Mouse (Mus musculus) large intestine, adult 2 months (tissue): ENCODE data around the gene Kpna1. TPM values are rescaled to one million over a fixed set of nuclear protein-coding genes. Genes with fewer than 3 reads are reported as not detected.
"Not testable (repeated sequence)": the region's sequence is repeated elsewhere in the genome, so short reads cannot be mapped to it uniquely, and the experiment has no call there.

Source experiments
- DNase-seq: peaks from one replicate; pipeline ENCODE4 v3.0.0-alpha.2; 2012; ENCODE audit warnings: low read depth, low spot score
- WGBS: fragments of 180-500 bp; shearing (Covaris S2); methylation state at CpG from one replicate; pipeline ENCODE4 v1.1.7; 2018; 5-methylcytosine and 5-hydroxymethylcytosine counted together
- polyA plus RNA-seq: library from polyadenylated mRNA; depleted of rRNA; stranded (reverse); fragments of >200 nt; gene quantifications from 2 replicates; pipeline ENCODE4 v1.2.3, GENCODE M21; 2012

The Kpna1 gene
- polyA plus RNA-seq, 1 experiment = 5.7 TPM

DNA sequence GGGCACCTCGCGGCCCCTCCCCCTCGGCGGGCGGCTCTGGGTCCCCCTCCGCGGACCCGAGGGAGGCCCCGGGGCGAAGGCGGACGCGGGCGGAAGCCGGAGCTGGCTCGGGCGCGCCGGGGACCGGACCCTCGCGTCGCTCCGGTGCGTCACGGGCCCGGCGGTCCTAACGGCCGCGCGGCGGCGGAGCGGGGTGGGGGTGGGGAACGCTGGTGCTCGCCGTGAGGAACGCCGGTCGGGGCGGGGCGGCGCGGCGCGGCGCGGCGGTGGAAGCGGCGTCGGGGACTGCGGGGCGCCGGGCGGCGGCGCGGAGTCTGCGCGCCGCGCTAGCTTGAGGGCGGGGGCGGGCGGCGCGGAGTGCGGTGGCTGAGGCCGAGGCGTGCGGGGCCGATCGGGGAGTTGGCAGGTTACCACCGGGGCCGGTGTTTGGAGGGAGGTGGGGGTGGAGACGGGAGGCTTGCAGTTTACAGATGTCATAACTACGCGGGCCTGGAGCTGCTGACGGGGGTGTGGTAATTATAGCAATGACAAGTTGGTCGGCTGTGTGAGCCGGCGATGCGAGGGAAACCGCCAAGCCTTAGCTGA lies 5.1 kb downstream of the Kpna1 start:
- under 1% methylated on average over 72 of the region's 86 CpGs for WGBS

DNA sequence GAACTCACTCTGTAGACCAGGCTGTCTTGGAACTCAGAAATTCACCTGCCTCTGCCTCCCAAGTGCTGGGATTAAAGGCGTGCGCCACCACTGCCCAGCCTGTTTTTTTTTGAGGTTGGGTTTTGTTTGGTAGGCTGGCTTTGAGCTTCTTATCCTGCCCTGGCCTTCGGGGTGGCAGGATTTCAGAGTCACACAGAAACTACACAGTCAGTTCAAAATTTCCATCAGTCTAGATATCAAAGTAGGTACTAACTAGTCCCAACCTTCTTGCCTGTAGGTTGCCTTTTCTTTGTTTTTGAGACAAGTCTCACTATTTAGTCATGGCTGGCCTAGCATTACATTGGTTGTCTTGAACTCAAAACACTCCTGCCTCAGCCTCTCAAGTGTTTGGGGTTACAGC lies 5.9 kb downstream of the Kpna1 start:
- DNase-seq = no peak
- 22% methylated on average over 3 of the region's 3 CpGs for WGBS

More for the DNA sequence above, 5.1 kb downstream of the Kpna1 start:
- no peak for DNase-seq

DNA sequence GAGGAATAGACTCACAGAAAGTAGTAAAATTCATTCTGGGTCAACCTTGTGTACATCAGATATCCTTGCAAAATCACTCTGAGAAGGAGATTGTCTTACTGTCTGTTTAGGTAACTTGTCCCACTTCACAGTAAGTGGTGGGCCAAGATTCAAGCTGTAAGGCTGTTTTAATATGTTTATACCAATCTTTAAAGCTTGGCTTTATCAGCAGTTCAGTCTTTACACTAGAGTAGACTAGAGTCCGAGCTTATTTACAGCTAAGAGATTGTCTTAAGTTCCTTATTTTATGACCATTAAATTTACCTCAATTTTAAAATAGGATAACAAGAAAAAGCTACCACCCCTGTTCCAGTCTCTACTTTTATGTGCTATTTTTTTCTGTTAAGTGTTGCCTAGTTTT lies 9.4 kb downstream of the Kpna1 start:
- WGBS = 24% methylated on average over 1 of the region's 1 CpGs
- DNase-seq = no peak

DNA sequence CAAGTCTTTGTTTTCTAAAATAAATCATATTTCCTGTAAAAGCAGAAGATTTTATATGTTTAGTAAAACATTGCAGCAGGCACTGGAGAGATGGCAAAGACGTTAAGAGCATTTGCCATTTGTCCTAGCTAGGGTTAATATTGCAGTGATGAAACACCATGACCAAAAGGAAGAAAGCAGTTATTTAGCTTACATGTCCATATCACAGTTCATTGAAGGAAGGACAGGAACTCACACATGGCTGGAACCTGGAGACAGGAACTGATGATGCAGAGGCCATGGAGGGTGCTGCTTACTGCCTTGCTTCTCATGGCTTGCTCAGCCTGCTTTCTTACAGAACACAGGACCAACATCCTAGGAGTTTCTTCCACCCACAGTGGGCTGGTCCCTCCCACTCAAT lies 13.8 kb downstream of the Kpna1 start:
- no peak for DNase-seq
- WGBS = 65% methylated on average over 1 of the region's 1 CpGs

DNA sequence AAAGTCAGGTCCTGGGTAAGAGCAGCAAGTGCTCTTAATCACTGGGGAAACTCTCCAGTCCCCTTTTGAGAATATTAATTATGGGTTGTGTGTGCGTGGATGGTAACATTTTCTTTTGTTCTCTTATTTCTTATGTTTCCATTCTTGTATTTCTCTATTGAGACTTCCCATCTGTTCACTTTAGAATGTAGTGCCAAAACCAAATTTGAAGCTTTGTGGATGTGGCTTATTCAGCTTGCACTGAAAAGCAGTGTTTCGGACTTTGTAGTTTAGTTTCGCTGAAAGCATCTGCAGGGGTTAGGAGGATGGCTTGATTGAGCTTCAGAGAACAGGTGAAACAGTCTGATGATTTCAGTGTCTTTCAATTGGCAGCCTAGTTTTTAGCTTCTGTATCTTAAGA lies 14.8 kb downstream of the Kpna1 start:
- no peak for DNase-seq
- WGBS = 90% methylated on average over 3 of the region's 3 CpGs

DNA sequence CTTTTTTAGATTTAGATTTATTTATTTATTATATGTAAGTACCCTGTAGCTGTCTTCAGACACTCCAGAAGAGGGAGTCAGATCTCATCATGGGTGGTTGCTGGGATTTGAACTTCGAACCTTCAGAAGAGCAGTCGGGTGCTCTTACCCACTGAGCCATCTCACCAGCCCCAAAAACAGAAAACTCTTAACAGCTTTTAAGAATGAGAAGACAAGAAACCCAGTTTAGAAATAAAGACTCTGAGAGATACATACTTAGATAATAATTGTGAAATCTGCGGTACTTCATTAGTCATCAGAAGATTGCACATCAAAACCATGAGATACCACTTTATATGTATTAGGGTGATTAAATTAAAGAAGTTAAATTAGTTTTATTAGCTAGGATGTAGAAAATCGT lies 20.3 kb downstream of the Kpna1 start:
- 91% methylated on average over 4 of the region's 4 CpGs for WGBS
- not testable (repeated sequence) for DNase-seq

DNA sequence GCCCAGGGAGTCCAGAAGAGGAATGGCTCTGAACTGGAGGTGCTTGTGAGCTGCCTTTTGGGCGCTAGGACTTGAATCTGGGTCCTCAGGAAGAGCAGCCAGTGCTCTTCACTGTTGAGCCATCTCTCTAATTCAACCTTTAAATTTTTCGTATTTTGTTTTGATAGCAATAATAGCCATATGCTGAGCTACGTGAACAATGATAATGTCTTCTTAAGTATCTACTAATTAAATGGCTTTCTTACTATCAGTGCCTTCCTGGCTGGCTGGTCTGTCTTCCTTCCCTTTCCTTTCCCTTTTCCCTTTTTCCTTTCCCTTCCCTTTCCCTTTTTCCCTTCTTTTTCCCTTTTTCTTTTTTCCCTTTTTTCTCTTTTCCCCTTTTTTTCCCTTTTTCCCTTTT lies 29.8 kb downstream of the Kpna1 start:
- no peak for DNase-seq
- WGBS = 94% methylated on average over 3 of the region's 3 CpGs

DNA sequence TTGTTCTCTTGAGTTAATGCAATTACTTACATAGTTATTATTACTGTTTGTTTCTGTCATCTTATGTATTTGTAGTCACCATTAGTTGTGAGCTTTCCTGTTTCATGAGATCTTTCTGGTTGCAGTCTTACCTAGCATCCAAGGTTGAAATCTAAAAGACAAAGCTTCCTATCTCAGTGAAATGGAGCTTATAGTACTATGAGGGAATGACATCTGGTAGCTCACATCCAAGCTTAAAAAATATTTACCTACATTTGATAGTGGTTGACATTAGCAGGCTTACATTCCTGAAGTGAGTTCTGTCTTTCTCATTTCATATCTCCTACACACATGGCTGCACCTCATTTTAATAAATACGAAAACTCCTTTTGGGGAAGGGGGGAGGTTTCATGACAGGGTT lies 37.8 kb downstream of the Kpna1 start:
- 98% methylated on average over 1 of the region's 1 CpGs for WGBS
- no peak for DNase-seq

DNA sequence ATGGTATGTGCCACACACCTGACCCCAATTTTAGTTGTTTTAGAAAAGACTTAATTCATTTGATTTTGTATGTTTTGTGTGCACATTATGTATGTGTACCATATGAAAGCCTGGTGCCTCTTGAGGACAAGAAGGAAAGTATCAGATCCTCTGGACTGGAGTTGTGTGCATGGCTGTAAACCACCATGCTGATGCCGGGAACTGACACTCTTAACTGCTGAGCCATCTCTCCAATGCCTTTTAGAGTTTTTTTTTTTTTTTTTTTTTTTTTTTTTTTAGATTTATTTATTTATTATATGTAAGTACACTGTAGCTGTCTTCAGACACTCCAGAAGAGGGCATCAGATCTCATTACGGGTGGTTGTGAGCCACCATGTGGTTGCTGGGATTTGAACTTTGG lies 49.6 kb downstream of the Kpna1 start:
- DNase-seq = not testable (repeated sequence)
- 89% methylated on average over 1 of the region's 2 CpGs for WGBS

DNA sequence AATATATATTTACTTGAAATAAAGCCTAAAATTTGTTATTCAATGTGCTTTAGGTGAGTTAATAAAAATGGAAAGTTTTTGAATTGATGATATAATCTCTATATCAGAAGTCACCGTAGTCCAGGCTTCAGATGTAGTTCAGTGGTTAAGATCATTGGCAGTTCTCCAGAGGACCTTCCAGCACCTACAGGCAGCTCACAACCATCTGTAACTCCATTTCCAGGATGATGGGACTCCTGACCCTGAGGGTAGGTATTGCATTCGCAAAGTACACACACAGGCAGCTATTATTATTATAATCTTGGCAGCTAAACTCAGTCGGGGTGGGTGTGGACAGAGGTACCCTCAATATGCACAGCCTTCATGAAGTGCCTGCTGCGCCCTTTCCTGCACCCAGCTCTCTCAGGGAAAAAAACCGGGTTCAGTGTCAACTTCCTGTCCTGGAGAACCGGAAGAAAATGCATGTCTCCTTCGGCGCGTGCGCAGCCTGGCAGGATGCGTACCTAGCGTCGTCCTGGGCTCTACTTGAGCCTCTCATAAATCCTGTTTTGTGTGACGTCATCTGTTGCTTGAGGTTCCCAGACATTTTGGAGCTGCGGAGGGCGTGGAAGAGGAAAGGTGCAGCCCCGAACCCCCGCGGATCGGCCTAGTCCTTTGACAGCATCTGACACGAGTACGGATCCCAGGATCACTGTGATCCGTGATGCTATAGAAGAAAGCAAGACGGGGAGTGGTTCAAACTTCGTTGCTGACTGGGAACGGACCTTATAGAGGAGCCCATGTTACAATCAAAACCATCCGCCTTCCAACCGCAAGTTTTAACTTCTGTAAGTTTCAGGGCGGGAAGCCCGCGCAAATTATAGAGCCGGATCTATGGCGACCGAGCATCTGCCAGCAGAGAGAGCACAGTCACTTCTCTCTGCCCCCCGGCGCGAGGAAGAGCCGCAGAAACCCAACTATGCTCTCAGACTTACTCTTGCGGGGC lies 62.4 kb downstream of the Kpna1 start, which contains the start of gene Wdr5b:
Wdr5b (plus strand) TSS at position 551 of the 985 bp plus-strand sequence.
- WGBS = under 1% methylated on average over 39 of the region's 39 CpGs

DNA sequence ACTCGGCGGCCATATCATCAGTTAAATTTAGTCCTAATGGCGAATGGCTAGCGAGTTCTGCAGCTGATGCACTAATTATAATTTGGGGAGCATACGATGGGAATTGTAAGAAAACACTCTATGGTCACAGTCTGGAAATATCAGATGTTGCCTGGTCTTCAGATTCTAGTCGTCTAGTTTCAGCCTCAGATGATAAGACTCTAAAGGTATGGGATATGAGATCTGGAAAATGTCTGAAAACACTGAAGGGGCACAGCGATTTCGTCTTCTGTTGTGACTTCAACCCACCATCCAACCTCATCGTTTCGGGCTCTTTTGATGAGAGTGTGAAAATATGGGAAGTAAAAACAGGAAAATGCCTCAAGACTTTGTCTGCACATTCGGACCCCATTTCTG lies 63.1 kb downstream of the Kpna1 start:
- WGBS = 26% methylated on average over 11 of the region's 11 CpGs
- DNase-seq = no peak

More for the DNA sequence above, 62.4 kb downstream of the Kpna1 start, which contains the start of gene Wdr5b:
- DNase-seq = peak; percentile 95

DNA sequence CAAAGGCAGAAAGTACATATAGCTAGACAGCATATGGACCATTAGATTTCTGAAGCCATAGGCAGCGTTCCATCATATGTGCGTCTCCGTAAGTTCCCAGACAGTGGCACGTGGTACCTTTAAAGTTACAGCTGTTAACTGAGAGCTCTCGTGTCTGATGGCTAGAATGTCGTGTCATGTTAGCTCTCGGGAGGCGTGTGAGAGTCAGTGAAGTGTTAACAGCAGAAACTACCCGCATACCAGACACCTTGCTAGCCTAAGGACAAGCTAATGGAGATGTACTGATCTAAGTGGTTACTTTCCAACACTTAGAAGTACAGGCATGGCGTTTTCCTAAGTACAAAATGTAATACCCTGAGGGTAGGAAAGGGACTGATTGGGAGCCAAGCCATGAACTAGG lies 64.5 kb downstream of the Kpna1 start:
- WGBS = 90% methylated on average over 10 of the region's 10 CpGs

DNA sequence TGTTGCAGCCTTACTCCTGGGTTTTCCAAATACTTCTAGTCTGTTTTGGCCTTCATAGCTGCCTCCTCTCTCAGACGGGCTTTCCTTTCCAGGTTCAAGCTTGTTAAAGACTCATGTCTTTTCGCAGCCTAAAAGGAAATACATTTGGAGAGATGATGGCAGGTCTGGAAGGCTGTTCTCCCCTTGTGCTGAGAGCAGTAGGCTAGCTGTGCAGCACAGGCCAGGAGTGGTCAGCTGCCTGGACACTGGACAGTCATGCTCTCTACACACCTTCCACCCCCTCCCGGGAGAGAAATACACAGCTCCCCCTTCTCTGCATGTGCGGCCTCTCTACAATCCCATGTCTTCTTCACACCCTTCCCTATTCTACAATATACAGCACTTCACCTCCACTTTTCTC lies 65.4 kb downstream of the Kpna1 start:
- 83% methylated on average over 4 of the region's 4 CpGs for WGBS
- DNase-seq = no peak

More for the DNA sequence above, 64.5 kb downstream of the Kpna1 start:
- DNase-seq = no peak

DNA sequence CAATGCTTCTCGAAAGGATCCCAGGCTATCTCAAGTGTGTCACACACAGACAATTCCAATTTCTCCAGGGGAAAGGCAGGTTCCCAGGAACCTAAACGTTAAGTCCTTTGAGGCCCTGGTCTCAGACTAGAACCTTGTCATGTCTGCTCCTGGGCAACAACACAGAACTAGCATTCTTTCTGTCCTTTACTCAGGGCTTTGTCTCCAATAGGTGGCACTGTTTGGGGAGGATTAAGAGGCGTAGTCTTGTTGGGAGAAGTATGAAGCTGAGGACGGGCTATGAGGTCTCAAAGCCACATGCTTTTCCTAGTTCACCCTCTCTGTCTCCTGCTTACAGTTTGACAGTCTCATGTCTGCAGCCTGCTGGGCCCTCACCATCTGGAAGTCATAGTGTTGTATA lies 69.0 kb downstream of the Kpna1 start:
- 93% methylated on average over 4 of the region's 4 CpGs for WGBS
- DNase-seq = no peak

DNA sequence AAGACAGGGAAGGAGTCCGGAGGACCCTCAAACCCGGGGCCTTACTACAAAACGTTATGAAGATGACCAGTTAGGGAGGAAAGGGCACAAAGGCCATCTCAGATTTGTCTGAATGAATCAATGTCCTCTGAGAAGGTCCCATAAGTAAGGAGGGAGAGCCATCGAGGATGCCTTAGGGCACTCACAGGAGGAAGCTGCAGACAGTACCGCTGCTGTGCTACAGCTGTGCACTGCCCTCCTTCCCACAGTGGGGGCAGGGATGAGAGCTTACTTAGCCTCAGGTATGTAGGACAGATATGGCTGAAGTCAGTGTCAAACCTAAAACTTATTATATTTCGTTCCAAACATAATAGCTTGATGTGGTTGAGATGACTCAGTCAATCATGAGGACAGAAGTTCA lies 72.9 kb downstream of the Kpna1 start:
- 89% methylated on average over 6 of the region's 6 CpGs for WGBS
- DNase-seq = no peak

DNA sequence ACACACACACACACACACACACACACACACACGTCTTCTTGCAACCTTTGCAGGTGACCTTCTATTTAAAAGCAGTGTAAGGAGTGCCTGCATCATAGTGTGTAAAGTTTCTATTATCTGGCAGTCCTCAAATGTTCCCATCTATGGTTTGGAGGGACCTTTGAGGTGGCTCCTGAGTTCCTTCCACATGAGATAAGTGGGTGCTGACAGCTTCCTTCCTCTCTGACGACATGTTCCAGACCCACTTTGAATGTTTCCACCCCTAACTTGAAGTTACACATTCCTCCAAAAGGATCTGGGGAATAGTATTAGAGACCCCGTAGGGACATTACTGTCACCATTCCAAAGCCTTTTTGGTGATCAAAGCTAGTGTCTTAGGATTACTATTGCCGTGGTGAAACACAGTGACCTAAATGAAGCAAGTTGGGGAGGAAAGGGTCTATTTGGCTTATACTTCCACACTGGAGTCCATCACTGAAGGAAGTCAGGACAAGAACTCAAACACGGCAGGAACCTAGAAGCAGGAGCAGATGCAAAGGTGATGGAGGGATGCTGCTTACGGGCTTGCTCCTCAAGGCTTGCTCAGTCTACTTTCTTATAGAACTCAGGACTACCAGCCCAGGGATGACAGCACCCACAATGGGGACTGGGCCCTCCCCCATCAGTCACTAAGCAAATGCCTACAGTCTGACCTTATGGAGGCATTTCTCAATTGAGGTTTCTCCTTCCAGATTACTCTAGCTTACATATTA lies 75.2 kb downstream of the Kpna1 start:
- WGBS = 84% methylated on average over 6 of the region's 6 CpGs

DNA sequence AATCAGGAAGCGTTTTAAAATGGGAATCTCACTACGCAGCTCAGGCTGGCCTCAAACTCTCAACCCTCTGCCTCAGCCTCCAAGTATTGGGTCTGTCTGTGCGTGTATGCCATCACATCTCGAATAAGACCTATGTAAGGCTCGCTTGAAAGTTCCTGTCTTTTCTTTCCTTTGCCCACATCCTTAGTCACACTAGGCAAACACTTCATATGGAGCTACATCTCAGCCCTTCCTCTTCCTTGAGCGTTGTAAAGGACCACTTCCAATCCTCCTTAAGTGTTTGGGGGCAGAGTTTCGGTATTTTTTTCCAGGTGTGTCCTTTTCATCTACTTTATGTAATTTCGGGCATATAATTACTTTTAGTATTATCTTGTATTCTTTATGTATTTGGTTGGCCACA lies 76.4 kb downstream of the Kpna1 start:
- 94% methylated on average over 8 of the region's 8 CpGs for WGBS
- no peak for DNase-seq

More for the DNA sequence above, 75.2 kb downstream of the Kpna1 start:
- DNase-seq = no peak

DNA sequence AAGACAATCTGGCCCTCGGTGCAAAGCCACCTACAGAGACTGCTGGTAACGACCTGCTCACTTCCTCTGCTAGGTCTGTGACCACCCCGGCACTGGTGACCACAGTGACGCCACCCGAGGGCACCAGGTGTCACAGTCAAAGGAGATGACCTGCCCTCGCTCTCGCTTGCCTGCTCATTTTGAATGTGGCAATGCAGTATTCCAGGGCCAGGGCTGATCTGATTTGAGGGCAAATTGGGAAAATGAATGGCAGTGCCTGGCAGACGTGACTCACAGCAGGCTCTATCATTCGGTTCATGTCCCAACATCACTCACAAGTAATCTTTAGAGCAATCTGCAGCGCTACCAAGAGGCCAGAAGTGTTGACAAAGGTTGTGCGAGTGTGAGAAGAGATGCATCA lies 77.9 kb downstream of the Kpna1 start:
- DNase-seq = no peak
- WGBS = 90% methylated on average over 11 of the region's 11 CpGs

DNA sequence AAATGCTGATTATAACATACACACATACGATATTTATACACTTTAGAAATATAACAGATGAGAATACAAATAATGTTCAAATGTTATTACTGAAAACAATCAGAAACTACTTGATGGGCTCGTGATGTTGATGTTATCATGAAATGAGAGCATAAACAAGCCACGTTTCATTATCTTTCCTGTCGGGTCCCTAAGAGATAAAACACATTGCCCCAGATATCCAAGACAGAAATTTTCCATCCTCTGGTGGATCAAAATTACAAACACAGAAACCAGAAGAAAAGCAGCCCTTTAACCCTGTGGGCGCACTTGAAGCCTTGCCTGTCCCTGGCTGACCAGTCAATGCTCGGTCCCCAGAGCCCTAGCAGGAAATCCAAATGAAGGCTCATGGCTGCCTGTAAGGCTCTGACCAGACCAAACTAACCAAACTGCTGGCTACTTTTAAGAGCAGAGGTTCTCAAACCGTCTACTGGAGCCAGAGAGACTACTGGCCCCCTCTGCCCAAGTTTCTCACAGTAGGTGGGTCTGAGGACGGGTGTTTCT lies 79.5 kb downstream of the Kpna1 start:
- no peak for DNase-seq
- 74% methylated on average over 8 of the region's 8 CpGs for WGBS

DNA sequence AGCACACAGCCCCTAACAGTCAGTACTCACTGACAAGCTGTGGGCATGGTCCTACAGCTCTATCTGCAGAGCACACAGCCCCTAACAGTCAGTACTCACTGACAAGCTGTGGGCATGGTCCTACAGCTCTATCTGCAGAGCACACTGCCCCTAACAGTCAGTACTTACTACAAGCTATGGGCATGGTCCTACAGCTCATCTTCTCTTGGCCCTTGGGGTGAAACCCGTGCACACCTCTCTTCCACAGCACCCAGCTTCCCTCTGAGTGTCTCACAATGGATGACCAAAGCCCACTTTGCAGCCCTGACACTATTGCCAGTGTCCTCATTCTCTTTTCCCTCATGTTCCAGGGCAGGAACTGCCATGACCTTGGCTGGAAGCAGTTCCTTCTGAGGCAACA lies 84.0 kb downstream of the Kpna1 start:
- not testable (repeated sequence) for DNase-seq
- 84% methylated on average over 1 of the region's 1 CpGs for WGBS
